ENCODE assay signal across 28 mouse cellular contexts in the genomic region with DNA sequence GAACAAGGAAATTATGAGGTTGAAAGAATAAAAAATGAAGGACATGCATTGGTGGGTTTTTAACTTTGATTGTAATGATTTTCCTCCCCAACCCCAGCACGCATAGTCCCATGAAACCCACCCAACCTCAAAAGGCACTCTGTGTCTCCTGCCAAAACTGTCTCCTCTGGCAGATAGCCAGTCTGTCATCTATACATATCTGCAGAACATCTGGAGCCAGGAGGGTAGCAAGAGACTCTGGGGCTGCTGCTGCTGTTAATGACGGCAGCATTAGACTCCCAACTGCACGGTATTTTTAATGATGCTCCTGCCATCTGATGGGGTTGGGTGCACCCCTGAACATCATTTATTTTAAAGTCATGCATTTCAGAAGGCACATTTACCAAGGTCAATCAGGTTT. TPM values are rescaled to one million over a fixed set of nuclear protein-coding genes. Genes with fewer than 3 reads are reported as not detected.
"Had no signal": no experiment of that assay in that cellular context is flagged by ENCODE, and none has a peak within 500 bp of the region (broad histone marks: within the 10 kb centered on the region; RNA-seq: fewer than 3 reads in every experiment).

No protein-coding gene starts in this region.

- H3K27ac ChIP-seq: embryonic facial prominence, embryonic 10.5 days; embryonic facial prominence, embryonic 12.5 days; embryonic facial prominence, embryonic 13.5 days; embryonic facial prominence, embryonic 15.5 days; forebrain, embryonic 10.5 days; forebrain, embryonic 12.5 days; forebrain, embryonic 13.5 days; forebrain, embryonic 15.5 days; gastrocnemius, adult 2 months had no signal

- ATAC-seq: forebrain, embryonic 13.5 days; forebrain, embryonic 14.5 days; forebrain, embryonic 15.5 days; forebrain, embryonic 16.5 days; forebrain, postnatal 0 days had no signal

- H3K9me3 ChIP-seq: embryonic facial prominence, embryonic 10.5 days; embryonic facial prominence, embryonic 12.5 days; embryonic facial prominence, embryonic 13.5 days; embryonic facial prominence, embryonic 15.5 days; forebrain, embryonic 10.5 days; forebrain, embryonic 12.5 days; forebrain, embryonic 13.5 days; forebrain, embryonic 15.5 days had no signal

- H3K4me1 ChIP-seq: embryonic facial prominence, embryonic 10.5 days; embryonic facial prominence, embryonic 12.5 days; embryonic facial prominence, embryonic 13.5 days; embryonic facial prominence, embryonic 15.5 days had no signal

- H3K36me3 ChIP-seq: embryonic facial prominence, embryonic 10.5 days; embryonic facial prominence, embryonic 12.5 days; embryonic facial prominence, embryonic 13.5 days; embryonic facial prominence, embryonic 15.5 days; forebrain, embryonic 10.5 days; forebrain, embryonic 12.5 days; forebrain, embryonic 15.5 days had no signal

- H3K4me2 ChIP-seq: embryonic facial prominence, embryonic 12.5 days; embryonic facial prominence, embryonic 13.5 days; embryonic facial prominence, embryonic 15.5 days; forebrain, embryonic 12.5 days; forebrain, embryonic 13.5 days; forebrain, embryonic 15.5 days had no signal

- H3K4me3 ChIP-seq: embryonic facial prominence, embryonic 10.5 days; embryonic facial prominence, embryonic 12.5 days; embryonic facial prominence, embryonic 13.5 days; embryonic facial prominence, embryonic 15.5 days; erythroblast, embryonic 14.5 days; forebrain, embryonic 10.5 days; forebrain, embryonic 12.5 days; forebrain, embryonic 13.5 days; forebrain, embryonic 15.5 days; gastrocnemius, adult 2 months had no signal

- H3K27me3 ChIP-seq: embryonic facial prominence, embryonic 12.5 days; embryonic facial prominence, embryonic 13.5 days; embryonic facial prominence, embryonic 15.5 days; forebrain, embryonic 12.5 days; forebrain, embryonic 13.5 days; forebrain, embryonic 15.5 days had no signal

- DNase-seq: cerebellum, adult 18-20 months; cerebellum, adult 2 months; cerebellum, adult 8-10 months; cerebellum, adult 9-10 months; cerebellum, adult 9-11 months; cerebellum, postnatal 10 days; cerebellum, postnatal 14 days; cerebellum, postnatal 25 days; cerebellum, postnatal 36 days; embryo, embryonic 11 days; forebrain, postnatal 0 days; gastrocnemius, adult 2 months; gastrocnemius, postnatal 10 days; gastrocnemius, postnatal 14 days; gastrocnemius, postnatal 25 days; gastrocnemius, postnatal 36 days; heart, adult 18-20 months had no signal

- H3K9ac ChIP-seq: embryonic facial prominence, embryonic 12.5 days; embryonic facial prominence, embryonic 13.5 days; embryonic facial prominence, embryonic 15.5 days; forebrain, embryonic 12.5 days; forebrain, embryonic 13.5 days; forebrain, embryonic 15.5 days; forebrain, postnatal 0 days had no signal

RNA-seq across cellular contexts. Expression of a gene that starts 59.7 kb away (rescaled TPM):
- polyA plus RNA-seq: erythroblast, embryonic 14.5 days had no signal
